In genomic region chr11:4760438-4760837, GRCm38 (mm10) we compare ENCODE assay signal across 11 mouse cellular contexts. TPM values are rescaled to one million over a fixed set of nuclear protein-coding genes. Genes with fewer than 3 reads are reported as not detected.
DNase-seq lines count a peak whose midpoint lies in the region; ATAC-seq and TF ChIP-seq lines count a peak whose summit lies in the region.
"Had no signal": no experiment of that assay in that cellular context is flagged by ENCODE, and none has a peak within 500 bp of the region (broad histone marks: within the 10 kb centered on the region; RNA-seq: fewer than 3 reads in every experiment).

No protein-coding gene starts in this region.

- H3K9me3 ChIP-seq in hindbrain, embryonic 10.5 days, result no peaks in the 10 kb centered on the region
- no peaks in the 10 kb centered on the region for H3K9me3 ChIP-seq in hindbrain, embryonic 14.5 days (ENCODE audit: control insufficient read depth, low read length)
- H3K9me3 ChIP-seq in heart, postnatal 0 days (replicated peaks; ENCODE audit: control insufficient read depth, low read length), result no peaks in the 10 kb centered on the region
- H3K9me3 ChIP-seq in kidney, embryonic 15.5 days (replicated peaks), result no peaks in the 10 kb centered on the region
- H3K9me3 ChIP-seq: liver, embryonic 13.5 days had no signal

- WGBS in hindbrain, embryonic 10.5 days, result 28% methylated on average over 4 of the region's 4 CpGs
- 7% methylated on average over 4 of the region's 4 CpGs for WGBS in hindbrain, embryonic 14.5 days
- WGBS in heart, postnatal 0 days, result 5% methylated on average over 4 of the region's 4 CpGs
- WGBS in kidney, embryonic 15.5 days, result 18% methylated on average over 4 of the region's 4 CpGs

- no peak overlapping the region for H3K4me3 ChIP-seq in hindbrain, embryonic 10.5 days
- no peak overlapping the region for H3K4me3 ChIP-seq in hindbrain, embryonic 14.5 days (replicated peaks; ENCODE audit: low read length)
- H3K4me3 ChIP-seq in heart, postnatal 0 days (ENCODE audit: low read depth, low read length), result no peak overlapping the region
- no peak overlapping the region for H3K4me3 ChIP-seq in kidney, embryonic 15.5 days (replicated peaks)
- H3K4me3 ChIP-seq: left cerebral cortex, adult 2 months; liver, embryonic 13.5 days had no signal

- no peak for TF ChIP-seq CTCF in heart, postnatal 0 days (IDR thresholded peaks at IDR 0.05; ENCODE audit: low read depth)

- H3K4me2 ChIP-seq in hindbrain, embryonic 14.5 days (replicated peaks), result no peak overlapping the region
- H3K4me2 ChIP-seq in heart, postnatal 0 days (ENCODE audit: low read depth, low read length), result no peak overlapping the region
- no peak overlapping the region for H3K4me2 ChIP-seq in kidney, embryonic 15.5 days
- H3K4me2 ChIP-seq: liver, embryonic 13.5 days had no signal

- ATAC-seq in hindbrain, embryonic 14.5 days (ENCODE audit: low FRiP score), result no peak
- peak; percentile 73 for ATAC-seq in heart, postnatal 0 days (ENCODE audit: insufficient read depth, low read depth)
- peak; percentile 54 for ATAC-seq in kidney, embryonic 15.5 days (replicated peaks; ENCODE audit: low FRiP score)
- ATAC-seq in CD4-positive, CD25-positive, alpha-beta regulatory T cell, adult 4 months, result no peak
- ATAC-seq in megakaryocyte-erythroid progenitor cell, adult 5-6 weeks (replicated peaks; ENCODE audit: low FRiP score, low TSS enrichment, poor library complexity, severe bottlenecking), result no peak
- ATAC-seq in erythroid progenitor cell, adult 5-6 weeks (replicated peaks; ENCODE audit: low FRiP score, poor library complexity, severe bottlenecking), result no peak

- peaks cover 51% of the 10 kb centered on the region for H3K27me3 ChIP-seq in hindbrain, embryonic 10.5 days (ENCODE audit: insufficient read depth, poor library complexity, severe bottlenecking)
- H3K27me3 ChIP-seq in hindbrain, embryonic 14.5 days (ENCODE audit: control insufficient read depth, insufficient read depth, low read length), result no peaks in the 10 kb centered on the region
- peaks cover 18% of the 10 kb centered on the region for H3K27me3 ChIP-seq in heart, postnatal 0 days (ENCODE audit: control insufficient read depth, insufficient read depth, low read length)
- H3K27me3 ChIP-seq in kidney, embryonic 15.5 days, result peaks cover 33% of the 10 kb centered on the region

- DNase-seq in hindbrain, embryonic 10.5 days (ENCODE audit: low spot score), result no peak
- no peak for DNase-seq in hindbrain, embryonic 14.5 days (ENCODE audit: low spot score)
- peak; percentile 38 for DNase-seq in 3134 (ENCODE audit: extremely low read depth, insufficient read length, low spot score)
- DNase-seq in heart, postnatal 0 days (ENCODE audit: low spot score), result peak; percentile 20
- DNase-seq: liver, embryonic 13.5 days; right cerebral cortex, postnatal 14 days had no signal

- peaks cover 48% of the 10 kb centered on the region for H3K4me1 ChIP-seq in hindbrain, embryonic 10.5 days (replicated peaks)
- peaks cover 39% of the 10 kb centered on the region for H3K4me1 ChIP-seq in hindbrain, embryonic 14.5 days (replicated peaks; ENCODE audit: control insufficient read depth, insufficient read depth, low read length)
- no peaks in the 10 kb centered on the region for H3K4me1 ChIP-seq in heart, postnatal 0 days (ENCODE audit: control insufficient read depth, insufficient read depth)
- peaks cover 14% of the 10 kb centered on the region; the same call in 1 of the 2 replicates for H3K4me1 ChIP-seq in kidney, embryonic 15.5 days
- H3K4me1 ChIP-seq: liver, embryonic 13.5 days had no signal

- H3K36me3 ChIP-seq in hindbrain, embryonic 10.5 days, result no peaks in the 10 kb centered on the region
- no peaks in the 10 kb centered on the region; the same call in 1 of the 2 replicates for H3K36me3 ChIP-seq in hindbrain, embryonic 14.5 days (replicated peaks; ENCODE audit: control insufficient read depth, insufficient read depth)
- no peaks in the 10 kb centered on the region for H3K36me3 ChIP-seq in heart, postnatal 0 days (replicated peaks; ENCODE audit: control insufficient read depth, insufficient read depth, low read length)
- H3K36me3 ChIP-seq in kidney, embryonic 15.5 days, result no peaks in the 10 kb centered on the region
- H3K36me3 ChIP-seq: liver, embryonic 13.5 days had no signal

- peak overlapping the region; percentile 35; the same call in 1 of the 2 replicates for H3K27ac ChIP-seq in hindbrain, embryonic 10.5 days
- no peak overlapping the region for H3K27ac ChIP-seq in hindbrain, embryonic 14.5 days
- no peak overlapping the region for H3K27ac ChIP-seq in heart, postnatal 0 days (ENCODE audit: low read depth)
- no peak overlapping the region for H3K27ac ChIP-seq in kidney, embryonic 15.5 days
- H3K27ac ChIP-seq: left cerebral cortex, adult 2 months; liver, embryonic 13.5 days had no signal

- no peak for TF ChIP-seq EP300 in heart, postnatal 0 days (IDR thresholded peaks at IDR 0.05; ENCODE audit: low read depth)

- H3K9ac ChIP-seq in hindbrain, embryonic 14.5 days, result no peak overlapping the region
- H3K9ac ChIP-seq in heart, postnatal 0 days (replicated peaks; ENCODE audit: low read depth, low read length), result no peak overlapping the region
- H3K9ac ChIP-seq in kidney, embryonic 15.5 days, result no peak overlapping the region
- H3K9ac ChIP-seq: liver, embryonic 13.5 days had no signal

RNA-seq across cellular contexts. Expression of gene Cabp7, which starts 13.9 kb away (rescaled TPM):
- 0.61 and 1.4 TPM in 2 replicates for polyA plus RNA-seq in hindbrain, embryonic 10.5 days (2016; fragmentation: Nextera tagmentation; extraction: Ambion mirVana)
- 2.2 and 2.5 TPM in 2 replicates for polyA plus RNA-seq in hindbrain, embryonic 14.5 days (2014; fragmentation: Nextera tagmentation; extraction: Ambion mirVana)
- not detected in 2 replicates for total RNA-seq in heart, postnatal 0 days (2014; rRNA removed; ENCODE audit: low replicate concordance)
- polyA plus RNA-seq in heart, postnatal 0 days (2015; fragmentation: Nextera tagmentation; extraction: Ambion mirVana), result 0.07 TPM in 1 of 2 replicates, not detected in the other
- polyA plus RNA-seq in kidney, embryonic 15.5 days (2015; fragmentation: Nextera tagmentation; extraction: Ambion mirVana), result 0.10 and 0.17 TPM in 2 replicates
- polyA plus RNA-seq in CD4-positive, CD25-positive, alpha-beta regulatory T cell, adult 4 months (2017; shearing (Covaris generic)), result under 1 TPM in 1 of 2 experiments, not detected in 1; 0.24 TPM
- not detected in 2 replicates for total RNA-seq in megakaryocyte-erythroid progenitor cell, adult 5-6 weeks (2014; fragmentation: Nextera tagmentation)
- total RNA-seq in megakaryocyte-erythroid progenitor cell, adult 5-6 weeks (2017), result 0.27 TPM in 1 of 2 replicates, not detected in the other
- total RNA-seq in erythroid progenitor cell, adult 5-6 weeks (2015; ENCODE audit: low replicate concordance), result not detected in 2 replicates
- not detected in 2 replicates for total RNA-seq in erythroid progenitor cell, adult 5-6 weeks (2017; ENCODE audit: low replicate concordance)
- polyA plus RNA-seq: liver, embryonic 13.5 days had no signal

RNA-seq across cellular contexts. Expression of gene Zmat5, which starts 56.0 kb away (rescaled TPM):
- polyA plus RNA-seq in hindbrain, embryonic 10.5 days (2016; fragmentation: Nextera tagmentation; extraction: Ambion mirVana), result 84.0 and 104 TPM in 2 replicates
- polyA plus RNA-seq in hindbrain, embryonic 14.5 days (2014; fragmentation: Nextera tagmentation; extraction: Ambion mirVana), result 57.3 and 58.3 TPM in 2 replicates
- total RNA-seq in heart, postnatal 0 days (2014; rRNA removed; ENCODE audit: low replicate concordance), result 35.1 and 51.2 TPM in 2 replicates
- 50.5 and 54.1 TPM in 2 replicates for polyA plus RNA-seq in heart, postnatal 0 days (2015; fragmentation: Nextera tagmentation; extraction: Ambion mirVana)
- polyA plus RNA-seq in kidney, embryonic 15.5 days (2015; fragmentation: Nextera tagmentation; extraction: Ambion mirVana), result 71.6 and 72.1 TPM in 2 replicates
- 100 to 1,000 TPM; 133 to 152 TPM for polyA plus RNA-seq in CD4-positive, CD25-positive, alpha-beta regulatory T cell, adult 4 months (2017; shearing (Covaris generic))
- total RNA-seq in megakaryocyte-erythroid progenitor cell, adult 5-6 weeks (2014; fragmentation: Nextera tagmentation), result 24.5 and 37.3 TPM in 2 replicates
- total RNA-seq in megakaryocyte-erythroid progenitor cell, adult 5-6 weeks (2017), result 3.4 and 8.1 TPM in 2 replicates
- total RNA-seq in erythroid progenitor cell, adult 5-6 weeks (2015; ENCODE audit: low replicate concordance), result 5.4 and 13.0 TPM in 2 replicates
- total RNA-seq in erythroid progenitor cell, adult 5-6 weeks (2017; ENCODE audit: low replicate concordance), result 6.3 TPM in 1 of 2 replicates, not detected in the other

RNA-seq across cellular contexts. Expression of gene Uqcr10, which starts 56.3 kb away (rescaled TPM):
- 696 and 709 TPM in 2 replicates for polyA plus RNA-seq in hindbrain, embryonic 10.5 days (2016; fragmentation: Nextera tagmentation; extraction: Ambion mirVana)
- polyA plus RNA-seq in hindbrain, embryonic 14.5 days (2014; fragmentation: Nextera tagmentation; extraction: Ambion mirVana), result 603 and 721 TPM in 2 replicates
- total RNA-seq in heart, postnatal 0 days (2014; rRNA removed; ENCODE audit: low replicate concordance), result 721 and 837 TPM in 2 replicates
- 3,434 and 3,656 TPM in 2 replicates for polyA plus RNA-seq in heart, postnatal 0 days (2015; fragmentation: Nextera tagmentation; extraction: Ambion mirVana)
- polyA plus RNA-seq in kidney, embryonic 15.5 days (2015; fragmentation: Nextera tagmentation; extraction: Ambion mirVana), result 889 and 930 TPM in 2 replicates
- 100 to 1,000 TPM; 400 to 440 TPM for polyA plus RNA-seq in CD4-positive, CD25-positive, alpha-beta regulatory T cell, adult 4 months (2017; shearing (Covaris generic))
- total RNA-seq in megakaryocyte-erythroid progenitor cell, adult 5-6 weeks (2014; fragmentation: Nextera tagmentation), result 465 and 535 TPM in 2 replicates
- 83.7 and 121 TPM in 2 replicates for total RNA-seq in megakaryocyte-erythroid progenitor cell, adult 5-6 weeks (2017)
- 40.7 and 133 TPM in 2 replicates for total RNA-seq in erythroid progenitor cell, adult 5-6 weeks (2015; ENCODE audit: low replicate concordance)
- 19.2 and 25.0 TPM in 2 replicates for total RNA-seq in erythroid progenitor cell, adult 5-6 weeks (2017; ENCODE audit: low replicate concordance)

Comparison
In these comparisons a context has a peak if more than half of its experiments do, and no peak if none do; other contexts are left out.
1. DNase-seq: peak in 3134 (single experiment) and heart, postnatal 0 days (single experiment); none in hindbrain, embryonic 10.5 days (single experiment) and hindbrain, embryonic 14.5 days (single experiment).
2. ATAC-seq: peak in heart, postnatal 0 days (single experiment) and kidney, embryonic 15.5 days (single experiment); none in hindbrain, embryonic 14.5 days (single experiment), CD4-positive, CD25-positive, alpha-beta regulatory T cell, adult 4 months (single experiment), megakaryocyte-erythroid progenitor cell, adult 5-6 weeks (single experiment) and erythroid progenitor cell, adult 5-6 weeks (single experiment).